Mouse (Mus musculus) T-helper 2 cell (primary cell): ENCODE data around the gene Coq9.
"Not testable (repeated sequence)": the region's sequence is repeated elsewhere in the genome, so short reads cannot be mapped to it uniquely, and the experiment has no call there.

Experiments used
- in situ Hi-C: fragments of 300-600 bp; cut with MboI, MseI; formaldehyde crosslinking; loops from one replicate; pipeline ENCODE4 v1.15.1; 2025; ENCODE audit warnings: high pct_unique_total_duplicates

The Coq9 gene

GRCm38 (mm10) chr8:94819671-94820179 is 18.4 kb upstream of the Coq9 start:
- in situ Hi-C loops, result loop anchor here (5.0 to 25.0 kb wide), 2 partner anchors 37 to 107 kb away; no protein-coding TSS in a partner anchor

- in situ Hi-C loops, result loop anchor here (25.0 kb wide), 1 partner anchor 108 kb away; no protein-coding TSS in a partner anchor
Observed at GRCm38 (mm10) chr8:94820553-94820952, 17.6 kb upstream of the Coq9 start.

- in situ Hi-C loops, result loop anchor here (25.0 kb wide), 1 partner anchor 109 kb away; no protein-coding TSS in a partner anchor
Observed at GRCm38 (mm10) chr8:94821381-94821780, 16.7 kb upstream of the Coq9 start.

DNA sequence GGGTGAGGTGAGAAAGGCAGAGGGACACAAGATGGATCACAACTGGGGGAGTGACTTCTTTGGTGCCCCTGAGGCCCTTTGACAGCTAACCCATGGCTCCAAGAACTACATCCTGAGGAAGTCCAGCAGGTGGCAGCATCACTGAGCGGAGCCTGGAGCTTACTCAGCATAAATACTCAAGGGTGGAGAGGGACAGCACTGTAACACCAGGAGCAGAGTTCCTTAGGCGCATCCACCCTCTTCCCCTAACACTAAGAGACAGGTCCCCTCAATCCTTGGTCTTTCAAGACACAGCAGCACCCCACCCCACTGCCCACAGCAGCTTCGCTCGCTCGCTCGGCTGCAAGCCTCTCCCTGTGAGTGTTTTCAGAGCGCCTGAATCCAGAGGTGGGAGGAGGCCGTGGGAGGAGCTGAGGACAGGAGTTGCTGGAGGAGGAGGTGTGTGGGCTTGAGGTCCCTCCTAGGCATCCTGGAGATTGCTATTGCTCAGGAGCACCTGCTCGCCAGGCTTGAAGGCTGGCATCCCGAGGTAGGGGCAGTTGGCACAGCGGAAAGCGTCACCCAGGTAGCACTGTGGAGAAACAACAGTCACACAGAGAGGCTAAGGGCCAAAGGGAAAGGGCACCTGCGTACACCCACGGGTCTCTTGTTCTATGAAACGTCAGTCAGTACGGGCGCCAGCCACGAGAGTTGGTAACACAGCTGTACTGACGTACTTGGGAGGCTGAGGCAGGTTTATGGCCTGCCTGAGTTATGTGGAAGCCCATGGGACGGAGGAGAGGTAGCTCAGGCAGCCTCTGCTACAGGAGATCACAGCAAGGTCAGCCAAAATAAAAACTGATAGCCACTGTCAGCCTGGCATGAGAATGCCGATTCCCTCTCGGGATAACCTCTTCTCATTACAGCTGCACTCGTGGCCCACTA is 15.2 kb upstream of the Coq9 start:
- in situ Hi-C loops, result loop anchor here (25.0 kb wide), 1 partner anchor 111 kb away; no protein-coding TSS in a partner anchor

GRCm38 (mm10) chr8:94825170-94825569 is 13.0 kb upstream of the Coq9 start:
- in situ Hi-C loops, result loop anchor here (25.0 kb wide), 2 partner anchors 813 to 987 kb away; partner anchors contain the start of genes Amfr and Cnot1

- in situ Hi-C loops, result loop anchor here (25.0 kb wide), 2 partner anchors 814 to 986 kb away; partner anchors contain the start of genes Amfr and Cnot1
Observed at GRCm38 (mm10) chr8:94826210-94826609, 11.9 kb upstream of the Coq9 start.

DNA sequence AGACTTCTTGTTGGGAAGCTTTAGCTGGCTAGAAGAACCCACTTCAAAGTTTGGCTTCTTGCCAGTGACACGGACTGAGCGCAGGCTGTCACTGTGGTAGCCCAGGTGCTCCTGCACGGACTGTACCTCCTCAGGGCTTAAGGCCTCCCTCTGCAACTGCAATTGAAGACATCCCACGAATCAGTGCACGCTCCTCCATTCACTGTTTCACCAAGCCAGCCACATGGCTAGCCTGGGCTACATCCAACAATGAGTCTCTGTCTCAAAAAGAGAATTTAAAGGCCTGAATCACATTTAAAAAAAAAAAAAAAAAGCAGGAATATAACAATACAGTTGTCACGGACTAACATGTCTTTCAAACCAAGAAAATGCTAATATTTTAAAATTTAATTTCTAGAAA is 9.8 kb upstream of the Coq9 start:
- in situ Hi-C loops, result loop anchor here (25.0 kb wide), 2 partner anchors 816 to 984 kb away; partner anchors contain the start of genes Amfr and Cnot1

DNA sequence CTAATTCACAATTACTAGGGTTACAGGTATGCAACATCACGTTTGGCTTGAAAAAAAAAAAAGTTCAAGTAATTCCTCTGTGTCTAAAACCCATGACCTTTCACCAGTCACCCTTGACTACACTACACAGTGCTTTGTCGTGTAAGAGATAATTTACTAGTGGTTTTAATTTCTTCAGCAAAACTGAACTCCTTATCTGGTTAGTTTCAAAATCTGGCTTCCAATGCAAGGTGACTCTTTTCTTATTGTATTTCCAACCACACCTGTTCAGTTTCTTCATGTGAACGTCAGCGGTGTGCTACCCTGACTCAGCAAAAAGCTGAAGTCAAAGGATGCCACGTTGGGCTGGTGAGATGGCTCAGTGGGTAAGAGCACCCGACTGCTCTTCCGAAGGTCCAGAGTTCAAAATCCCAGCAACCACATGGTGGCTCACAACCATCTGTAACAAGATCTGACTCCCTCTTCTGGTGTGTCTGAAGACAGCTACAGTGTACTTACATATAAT is 4.2 kb upstream of the Coq9 start:
- in situ Hi-C loops, result loop anchor here (25.0 kb wide), 2 partner anchors 822 to 978 kb away; partner anchors contain the start of genes Amfr and Cnot1

DNA sequence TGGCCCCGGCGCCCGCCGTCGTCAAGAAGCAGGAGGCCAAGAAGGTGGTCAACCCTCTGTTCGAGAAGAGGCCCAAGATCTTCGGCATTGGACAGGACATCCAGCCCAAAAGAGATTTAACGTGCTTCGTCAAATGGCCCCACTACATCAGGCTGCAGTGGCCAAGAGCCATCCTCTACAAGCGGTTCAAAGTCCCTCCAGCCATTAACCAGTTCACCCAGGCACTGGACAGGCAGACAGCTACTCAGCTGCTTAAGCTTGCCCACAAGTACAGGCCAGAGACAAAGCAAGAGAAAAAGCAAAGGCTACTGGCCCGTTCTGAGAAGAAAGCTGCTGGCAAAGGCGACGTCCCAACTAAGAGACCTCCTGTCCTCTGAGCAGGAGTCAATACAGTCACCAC is 2.4 kb upstream of the Coq9 start:
- in situ Hi-C loops, result loop anchor here (25.0 kb wide), 2 partner anchors 823 to 977 kb away; partner anchors contain the start of genes Amfr and Cnot1

- in situ Hi-C loops, result loop anchor here (25.0 kb wide), 2 partner anchors 824 to 976 kb away; partner anchors contain the start of genes Amfr and Cnot1
Observed at GRCm38 (mm10) chr8:94836456-94837240, 1.5 kb upstream of the Coq9 start.

GRCm38 (mm10) chr8:94838600-94838999 is 479 bp downstream of the Coq9 start:
- in situ Hi-C loops, result loop anchor here (25.0 kb wide), 2 partner anchors 826 to 974 kb away; partner anchors contain the start of genes Amfr and Cnot1

DNA sequence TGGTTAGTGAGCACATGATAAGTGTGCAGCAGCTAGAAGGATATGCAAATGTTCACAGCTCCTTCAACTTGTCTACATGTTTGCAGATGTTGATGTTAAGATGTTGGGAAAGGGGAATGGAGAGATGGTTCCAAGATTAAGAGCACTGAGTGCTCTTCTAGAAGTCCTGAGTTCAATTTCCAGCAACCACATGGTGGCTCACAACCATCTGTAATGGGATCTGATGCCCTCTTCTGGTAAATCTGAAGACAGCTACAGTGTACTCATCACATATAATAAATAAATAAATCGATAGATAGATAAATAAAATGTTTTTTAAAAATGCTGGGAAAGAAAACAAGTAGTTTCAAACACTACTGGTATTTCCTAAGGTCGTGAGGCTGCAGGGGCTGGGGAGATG is 3.1 kb downstream of the Coq9 start:
- in situ Hi-C loops, result loop anchor here (25.0 kb wide), 2 partner anchors 829 to 971 kb away; partner anchors contain the start of genes Amfr and Cnot1

GRCm38 (mm10) chr8:94850049-94850448 is 11.9 kb downstream of the Coq9 start:
- in situ Hi-C loops, result no loop called here

GRCm38 (mm10) chr8:94854761-94855160 is 16.6 kb downstream of the Coq9 start:
- in situ Hi-C loops, result not testable (repeated sequence)

DNA sequence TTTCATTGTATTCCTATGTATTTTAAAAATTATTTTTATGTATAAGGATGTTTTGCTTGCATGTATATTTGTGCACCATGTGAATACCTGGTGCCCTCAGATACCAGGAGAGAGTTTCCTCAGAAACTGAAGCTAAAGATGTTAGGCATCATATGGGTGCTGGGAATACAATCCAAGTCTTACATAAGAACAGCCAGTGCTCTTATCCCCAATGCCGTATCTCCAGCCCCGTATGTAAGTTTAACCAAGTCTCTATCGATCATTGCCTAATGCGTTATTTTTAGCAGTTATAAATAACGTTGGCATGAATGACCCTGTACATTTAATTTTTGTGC is 18.9 kb downstream of the Coq9 start:
- in situ Hi-C loops, result no loop called here

DNA sequence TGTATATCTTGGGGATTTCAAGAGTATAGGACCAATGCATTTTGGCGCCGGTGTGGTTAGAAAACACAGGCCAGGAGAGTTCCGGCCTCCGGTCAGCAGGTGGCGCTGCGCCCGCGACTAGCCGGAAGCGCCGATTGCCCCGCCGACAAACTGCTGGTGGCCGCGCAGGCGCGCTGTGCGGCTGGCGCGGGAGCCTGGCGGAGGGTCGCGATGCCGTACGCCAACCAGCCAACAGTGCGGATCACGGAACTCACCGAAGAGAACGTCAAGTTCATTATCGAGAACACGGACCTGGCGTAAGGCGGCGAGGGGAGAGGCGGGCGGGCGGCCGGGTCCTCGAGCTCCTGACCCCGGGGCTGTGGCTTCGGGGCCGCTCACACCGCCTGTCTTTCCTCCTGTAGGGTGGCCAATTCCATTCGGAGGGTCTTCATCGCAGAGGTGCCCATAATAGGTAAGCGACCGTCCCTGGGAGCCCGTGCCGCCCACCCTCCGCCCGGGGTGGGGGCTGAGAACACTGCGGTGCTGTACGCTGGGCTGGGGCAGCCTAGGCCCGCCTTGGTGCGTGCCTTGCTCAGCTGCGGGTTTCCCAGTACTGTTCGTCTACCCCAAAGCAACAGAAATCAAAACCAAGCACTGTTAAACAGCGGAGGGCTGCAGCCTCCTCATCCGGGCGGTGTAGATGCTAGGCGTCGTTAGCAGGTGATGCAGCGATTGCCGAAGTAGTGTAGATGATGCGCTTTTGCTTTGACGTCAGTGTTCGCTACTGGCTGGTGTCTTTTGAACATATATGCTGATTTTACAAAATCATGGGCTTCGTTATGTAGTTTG is 19.4 kb downstream of the Coq9 start, which contains the start of gene Polr2c:
Gene Polr2c (plus strand): TSS at position 105 of the 828 bp plus-strand sequence.
- in situ Hi-C loops, result no loop called here

GRCm38 (mm10) chr8:94861352-94861910 is 23.3 kb downstream of the Coq9 start:
- in situ Hi-C loops, result no loop called here

DNA sequence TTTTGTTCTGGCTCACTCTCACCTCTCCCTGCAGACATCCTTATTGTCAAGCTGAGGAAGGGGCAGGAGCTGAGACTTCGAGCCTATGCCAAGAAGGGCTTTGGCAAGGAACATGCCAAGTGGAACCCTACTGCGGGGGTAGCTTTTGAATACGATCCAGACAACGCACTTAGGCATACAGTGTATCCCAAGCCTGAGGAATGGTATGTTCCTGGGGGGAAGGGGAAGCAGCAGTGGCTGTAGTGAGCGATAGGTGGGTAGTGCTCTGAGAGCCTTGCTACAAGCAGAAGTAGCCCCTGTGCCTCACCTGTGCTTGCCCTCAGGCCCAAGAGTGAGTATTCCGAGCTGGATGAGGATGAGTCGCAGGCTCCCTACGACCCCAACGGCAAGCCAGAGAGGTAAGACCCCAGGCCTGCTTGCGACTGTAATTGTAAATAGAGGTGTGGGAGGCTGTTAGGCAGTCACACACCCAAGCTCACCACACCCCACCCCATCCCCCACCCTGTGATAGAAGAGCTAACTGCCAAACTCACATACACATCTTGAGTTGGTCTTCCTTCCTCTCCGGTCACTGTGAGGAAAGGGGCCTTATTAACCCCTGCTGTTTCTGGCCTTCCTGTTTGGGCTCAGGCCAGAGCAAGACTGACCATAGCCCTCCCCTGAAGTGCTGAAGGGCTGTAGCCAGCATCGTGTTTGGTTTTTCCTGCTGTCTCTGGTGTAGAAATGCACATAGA is 24.5 kb downstream of the Coq9 start:
- in situ Hi-C loops, result no loop called here
